Mouse (Mus musculus): ENCODE measurements at regions not wholly inside any gene's neighbourhood (a gene's known extent, or its start where the extent isn't known, plus 50 kb on each side); places are given as distances from the start of the nearest gene placed in this dataset.
"Not testable (repeated sequence)": the region's sequence is repeated elsewhere in the genome, so short reads cannot be mapped to it uniquely, and the experiment has no call there.

- no peak for DNase-seq (ENCODE audit: low spot score in 2 of 2)
Observed at GRCm38 (mm10) chr6:144940871-144941380, 135.1 kb downstream of the Bcat1 start.

GRCm38 (mm10) chr6:144938613-144939236, 137.3 kb downstream of the Bcat1 start:
- no peak for DNase-seq (ENCODE audit: low spot score in 2 of 2)

- DNase-seq (ENCODE audit: low spot score in 2 of 2): no peak
Observed at GRCm38 (mm10) chr6:144937211-144937610, 138.8 kb downstream of the Bcat1 start.

GRCm38 (mm10) chr6:144933722-144934235, 142.2 kb downstream of the Bcat1 start:
- no peak for DNase-seq (ENCODE audit: low spot score in 2 of 2)

- DNase-seq (ENCODE audit: low spot score in 2 of 2): no peak
Observed at GRCm38 (mm10) chr6:144932402-144932801, 143.6 kb downstream of the Bcat1 start.

GRCm38 (mm10) chr6:144929959-144930358, 146.0 kb downstream of the Bcat1 start:
- no peak for DNase-seq (ENCODE audit: low spot score in 2 of 2)

GRCm38 (mm10) chr6:144929262-144929855, 146.6 kb downstream of the Bcat1 start:
- no peak for DNase-seq (ENCODE audit: low spot score in 2 of 2)

GRCm38 (mm10) chr6:144927599-144927998, 145.8 kb upstream of the Sox5 start:
- no peak for DNase-seq (ENCODE audit: low spot score in 2 of 2)

GRCm38 (mm10) chr6:144922762-144923161, 141.0 kb upstream of the Sox5 start:
- DNase-seq (ENCODE audit: low spot score in 2 of 2): no peak

GRCm38 (mm10) chr6:144919750-144920149, 138.0 kb upstream of the Sox5 start:
- no peak for DNase-seq (ENCODE audit: low spot score in 2 of 2)

GRCm38 (mm10) chr6:144917128-144917527, 135.4 kb upstream of the Sox5 start:
- no peak for DNase-seq (ENCODE audit: low spot score in 2 of 2)

GRCm38 (mm10) chr6:144911781-144912180, 130.0 kb upstream of the Sox5 start:
- DNase-seq (ENCODE audit: low spot score in 2 of 2): peak in 1 of 2 experiments; percentile 6

- DNase-seq (ENCODE audit: low spot score in 2 of 2): no peak
Observed at GRCm38 (mm10) chr6:144910392-144910791, 128.6 kb upstream of the Sox5 start.

GRCm38 (mm10) chr6:144908646-144909045, 126.9 kb upstream of the Sox5 start:
- DNase-seq (ENCODE audit: low spot score in 2 of 2): no peak

GRCm38 (mm10) chr6:144903156-144903555, 121.4 kb upstream of the Sox5 start:
- no peak for DNase-seq (ENCODE audit: low spot score in 2 of 2)

- no peak for DNase-seq (ENCODE audit: low spot score in 2 of 2)
Observed at GRCm38 (mm10) chr6:144902267-144902995, 120.7 kb upstream of the Sox5 start.

GRCm38 (mm10) chr6:144901825-144902224, 120.0 kb upstream of the Sox5 start:
- DNase-seq (ENCODE audit: low spot score in 2 of 2): no peak

GRCm38 (mm10) chr6:144900858-144901257, 119.1 kb upstream of the Sox5 start:
- DNase-seq (ENCODE audit: low spot score in 2 of 2): not testable (repeated sequence)

- peak in 1 of 2 experiments; percentile 18 for DNase-seq (ENCODE audit: low spot score in 2 of 2)
Observed at GRCm38 (mm10) chr6:144897526-144897925, 115.7 kb upstream of the Sox5 start.

GRCm38 (mm10) chr6:144890914-144891313, 109.1 kb upstream of the Sox5 start:
- no peak for DNase-seq (ENCODE audit: low spot score in 2 of 2)

GRCm38 (mm10) chr6:144890166-144890565, 108.4 kb upstream of the Sox5 start:
- no peak for DNase-seq (ENCODE audit: low spot score in 2 of 2)

GRCm38 (mm10) chr6:144883117-144883516, 101.3 kb upstream of the Sox5 start:
- DNase-seq (ENCODE audit: low spot score in 2 of 2): no peak
